Mouse (Mus musculus): ENCODE measurements around the gene Rai1.

Gene Rai1

GRCm38 (mm10) chr11:60222469-60223236 is 117.8 kb downstream of the Rai1 start, which contains the start of gene Srebf1:
Srebf1 (minus strand) TSS chr11:60222581.
- peak; percentile 80 for DNase-seq

- DNase-seq = no peak
Measured at GRCm38 (mm10) chr11:60224676-60225075, 119.9 kb downstream of the Rai1 start.

GRCm38 (mm10) chr11:60225874-60226273 is 121.1 kb downstream of the Rai1 start:
- no peak for DNase-seq

- no peak for DNase-seq
Measured at GRCm38 (mm10) chr11:60228525-60228924, 123.7 kb downstream of the Rai1 start.

- peak; percentile 46 for DNase-seq
Measured at GRCm38 (mm10) chr11:60229821-60230220, 125.0 kb downstream of the Rai1 start.

GRCm38 (mm10) chr11:60230512-60230911 is 125.7 kb downstream of the Rai1 start:
- DNase-seq = no peak

GRCm38 (mm10) chr11:60231326-60231725 is 126.5 kb downstream of the Rai1 start:
- no peak for DNase-seq

- no peak for DNase-seq
Measured at GRCm38 (mm10) chr11:60231951-60232350, 127.1 kb downstream of the Rai1 start.

GRCm38 (mm10) chr11:60232441-60233058 is 127.7 kb downstream of the Rai1 start:
- DNase-seq = no peak

- no peak for DNase-seq
Measured at GRCm38 (mm10) chr11:60233235-60233634, 128.4 kb downstream of the Rai1 start.

- no peak for DNase-seq
Measured at GRCm38 (mm10) chr11:60235351-60235750, 130.5 kb downstream of the Rai1 start.

- no peak for DNase-seq
Measured at GRCm38 (mm10) chr11:60240509-60240908, 135.7 kb downstream of the Rai1 start.

GRCm38 (mm10) chr11:60244503-60245143 is 139.8 kb downstream of the Rai1 start:
- no peak for DNase-seq

GRCm38 (mm10) chr11:60246077-60246476 is 141.3 kb downstream of the Rai1 start:
- no peak for DNase-seq

GRCm38 (mm10) chr11:60247753-60248550 is 143.1 kb downstream of the Rai1 start:
- DNase-seq = no peak
